Mouse (Mus musculus) C2C12 (cell line): ENCODE data around the gene A630095N17Rik. TPM values are rescaled to one million over a fixed set of nuclear protein-coding genes. Genes with fewer than 3 reads are reported as not detected.

Experiments
- H3K27me3 ChIP-seq: one replicate; pipeline ENCODE4 v1.6.1; 2011; ENCODE audit not compliant: control insufficient read depth, insufficient read depth, insufficient read length
- H3K36me3 ChIP-seq: one replicate; pipeline ENCODE4 v1.6.1; 2011; ENCODE audit not compliant: control insufficient read depth, insufficient read depth
- H3K4me3 ChIP-seq: one replicate; pipeline ENCODE4 v1.5.1; 2011; ENCODE audit warnings: mild to moderate bottlenecking, control low read depth; ENCODE audit not compliant: poor library complexity, insufficient read depth, severe bottlenecking
- H3K79me2 ChIP-seq: one replicate; pipeline ENCODE4 v1.6.1; 2011; ENCODE audit not compliant: control insufficient read depth, insufficient read depth
- H3K79me3 ChIP-seq: one replicate; pipeline ENCODE4 v1.6.1; 2011; ENCODE audit warnings: low read depth, control low read depth
- H3ac ChIP-seq: one replicate; pipeline ENCODE3; 2011; ENCODE audit warnings: low read depth; ENCODE audit not compliant: control insufficient read depth, insufficient read length
- CEBPB ChIP-seq: IDR thresholded peaks from one replicate; pipeline ENCODE4 v1.6.1; 2011; ENCODE audit warnings: low read depth, mild to moderate bottlenecking, control low read depth, moderate library complexity
- CTCF ChIP-seq: IDR thresholded peaks from one replicate; pipeline ENCODE4 v1.5.1; 2011; ENCODE audit not compliant: control insufficient read depth, insufficient read depth, insufficient read length
- FOSL1 ChIP-seq: IDR thresholded peaks from one replicate; pipeline ENCODE4 v1.8.0; 2011; ENCODE audit warnings: mild to moderate bottlenecking, low read length; ENCODE audit not compliant: poor library complexity, insufficient read depth, severe bottlenecking
- MAX ChIP-seq: IDR thresholded peaks from one replicate; pipeline ENCODE4 v1.6.1; 2011; ENCODE audit warnings: mild to moderate bottlenecking, control low read depth
- MYOD1 ChIP-seq: IDR thresholded peaks from one replicate; pipeline ENCODE4 v1.6.1; 2011; ENCODE audit warnings: low read depth; ENCODE audit not compliant: control insufficient read depth, insufficient read length
- MYOG ChIP-seq: IDR thresholded peaks from one replicate; pipeline ENCODE4 v1.6.1; 2011; ENCODE audit not compliant: control insufficient read depth, insufficient read length; ENCODE audit errors: extremely low read depth
- USF1 ChIP-seq: IDR thresholded peaks from one replicate; pipeline ENCODE4 v1.6.1; 2011; ENCODE audit warnings: low read depth, mild to moderate bottlenecking, control low read depth, moderate library complexity
- polyA plus RNA-seq: library from polyadenylated mRNA; unstranded; fragments of >200 nt; fragmentation: generic; extraction: Trizol; gene quantifications from one replicate; pipeline ENCODE4 v1.2.1, GENCODE M21; 2012; ENCODE audit warnings: missing spikeins

Gene A630095N17Rik
- polyA plus RNA-seq, 1 experiment: not detected

DNA sequence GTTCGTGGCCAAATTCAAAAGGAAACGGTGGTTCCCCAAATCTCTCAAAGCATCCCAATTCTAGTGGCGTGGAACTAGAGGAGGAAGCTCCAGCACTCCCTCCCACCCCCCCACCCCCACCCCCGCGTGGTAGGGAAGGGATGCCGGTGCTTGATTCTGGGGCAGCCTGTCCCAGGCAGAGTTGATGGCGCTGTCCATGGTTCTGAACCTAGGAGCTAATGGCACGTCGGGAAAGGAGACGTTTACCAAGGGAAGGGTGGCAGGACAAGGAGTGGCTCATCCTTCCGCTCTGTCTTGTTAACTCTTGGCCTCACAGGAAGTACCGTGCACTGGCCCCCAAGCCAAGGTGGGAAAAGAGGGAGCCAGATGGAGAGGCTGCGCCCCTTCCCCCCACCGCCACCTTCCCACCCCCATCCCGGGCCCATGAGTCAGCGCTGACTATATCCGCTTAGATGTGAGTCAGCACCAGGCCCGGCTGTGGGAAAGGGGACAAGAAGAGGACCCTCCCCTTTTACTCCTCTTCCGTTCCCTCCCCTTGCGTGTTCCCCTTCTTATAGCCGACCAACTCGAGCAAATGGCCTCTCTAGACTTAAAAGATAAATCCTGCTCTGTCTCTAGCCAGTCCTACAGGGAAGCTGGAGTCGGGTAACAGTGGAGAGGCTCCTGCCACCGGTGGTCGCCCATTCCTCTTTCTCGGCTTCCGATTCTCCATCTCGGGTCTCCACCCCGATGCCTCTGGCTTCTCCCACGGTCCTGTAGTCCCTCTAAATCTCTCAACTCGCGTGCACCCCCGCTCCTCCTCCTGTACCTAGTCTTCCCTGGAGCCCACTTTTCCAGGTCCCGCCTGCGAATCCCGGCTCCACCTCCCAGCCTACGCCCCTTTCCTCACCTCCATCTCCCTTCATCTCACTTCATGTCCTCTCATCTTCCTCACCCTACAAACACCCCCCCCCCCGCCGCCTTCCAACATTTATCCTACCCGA, 31.4 kb upstream of the A630095N17Rik start:
- TF ChIP-seq FOSL1: peak; percentile 42
- TF ChIP-seq MYOD1: no peak
- no peak for TF ChIP-seq CEBPB
- peak; percentile 56 for TF ChIP-seq MAX
- Histone ChIP-seq H3ac (peak overlapping the region; percentile 79), H3K27me3 (no peaks in the 10 kb centered on the region), H3K4me3 (peak overlapping the region; percentile 45), H3K79me3 (no peaks in the 10 kb centered on the region), H3K36me3 (no peaks in the 10 kb centered on the region), H3K79me2 (no peaks in the 10 kb centered on the region)

DNA sequence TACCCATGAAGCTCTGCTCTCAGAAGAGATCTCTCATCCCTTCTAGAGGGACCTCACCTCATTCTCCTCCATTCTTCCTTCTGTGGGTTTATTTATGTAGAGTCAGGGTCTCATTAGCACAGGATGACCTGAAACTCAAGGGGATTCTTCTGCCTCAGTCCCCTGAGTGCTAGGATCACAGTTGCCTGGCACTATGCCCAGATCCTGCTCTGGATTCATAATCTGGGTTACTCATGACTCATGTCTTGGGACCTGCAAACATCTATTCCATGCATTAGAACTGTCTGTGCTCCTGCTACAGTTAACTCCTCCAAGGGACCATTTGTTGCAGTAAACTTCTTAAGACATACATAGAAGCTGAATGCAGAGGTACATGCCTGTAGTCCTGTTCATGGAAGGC, 29.4 kb upstream of the A630095N17Rik start:
- H3K79me2 ChIP-seq: no peaks in the 10 kb centered on the region
- H3K79me3 ChIP-seq: no peaks in the 10 kb centered on the region
- H3K27me3 ChIP-seq: no peaks in the 10 kb centered on the region
- TF ChIP-seq USF1 (no peak), FOSL1 (no peak), MAX (no peak), CEBPB (no peak), CTCF (no peak), MYOD1 (no peak), MYOG (no peak)
- no peak overlapping the region for H3K4me3 ChIP-seq
- no peak overlapping the region for H3ac ChIP-seq
- H3K36me3 ChIP-seq: no peaks in the 10 kb centered on the region

DNA sequence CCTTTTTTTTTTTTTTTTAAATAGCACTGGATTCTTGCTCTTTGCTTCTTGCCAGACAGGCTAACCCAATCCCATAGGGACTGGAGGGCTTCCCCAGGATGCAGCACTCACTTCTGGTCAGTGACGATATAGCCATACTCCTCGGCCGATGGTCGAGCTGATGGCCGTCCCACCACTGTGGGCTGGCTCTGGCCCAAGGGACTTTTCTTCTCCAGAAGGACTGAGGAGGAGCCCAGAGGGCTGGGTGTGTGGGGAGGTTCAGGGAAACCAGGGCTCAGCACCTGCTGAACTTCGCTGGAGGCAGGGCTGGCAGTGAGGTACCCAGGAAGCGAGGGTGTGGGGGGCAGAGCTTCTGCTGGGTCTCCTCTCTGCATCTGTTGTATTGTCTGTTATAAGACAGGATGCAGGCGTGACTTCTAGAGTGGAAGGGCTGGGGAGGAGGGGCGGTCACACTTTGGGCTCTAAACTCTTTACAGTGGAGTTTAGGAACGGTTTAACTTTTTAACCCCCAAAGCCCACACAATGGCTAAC, 23.7 kb upstream of the A630095N17Rik start:
- no peak overlapping the region for H3K4me3 ChIP-seq
- H3ac ChIP-seq: no peak overlapping the region
- no peaks in the 10 kb centered on the region for H3K36me3 ChIP-seq
- TF ChIP-seq MYOG: no peak
- no peak for TF ChIP-seq MAX
- no peak for TF ChIP-seq CEBPB
- no peak for TF ChIP-seq FOSL1
- no peak for TF ChIP-seq CTCF
- TF ChIP-seq MYOD1: no peak
- no peak for TF ChIP-seq USF1
- no peaks in the 10 kb centered on the region for H3K79me2 ChIP-seq
- H3K79me3 ChIP-seq: no peaks in the 10 kb centered on the region
- no peaks in the 10 kb centered on the region for H3K27me3 ChIP-seq

DNA sequence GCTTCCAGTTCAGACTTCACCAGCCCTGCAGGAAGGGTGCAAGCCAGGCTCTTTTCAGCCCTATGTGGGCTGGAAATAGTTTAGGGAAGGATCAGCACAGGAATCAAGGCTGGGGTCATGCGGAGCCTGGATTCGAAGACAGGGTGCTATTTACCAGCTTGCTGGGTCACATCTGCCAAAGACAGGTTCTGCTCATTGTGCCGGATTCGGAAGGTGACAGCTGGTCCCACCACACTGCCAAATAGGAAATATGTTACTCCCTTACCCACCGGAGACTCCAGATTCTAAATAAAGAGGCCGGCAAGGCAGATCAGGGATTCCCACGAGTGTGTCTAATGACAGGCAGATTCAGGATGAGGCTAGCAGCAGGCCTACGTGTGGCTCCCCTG, 22.7 kb upstream of the A630095N17Rik start:
- no peak overlapping the region for H3K4me3 ChIP-seq
- no peak overlapping the region for H3ac ChIP-seq
- H3K79me2 ChIP-seq: no peaks in the 10 kb centered on the region
- no peaks in the 10 kb centered on the region for H3K36me3 ChIP-seq
- H3K27me3 ChIP-seq: no peaks in the 10 kb centered on the region
- no peaks in the 10 kb centered on the region for H3K79me3 ChIP-seq
- TF ChIP-seq MYOG (no peak), FOSL1 (no peak), MAX (no peak), CEBPB (no peak), CTCF (no peak), MYOD1 (no peak), USF1 (no peak)

DNA sequence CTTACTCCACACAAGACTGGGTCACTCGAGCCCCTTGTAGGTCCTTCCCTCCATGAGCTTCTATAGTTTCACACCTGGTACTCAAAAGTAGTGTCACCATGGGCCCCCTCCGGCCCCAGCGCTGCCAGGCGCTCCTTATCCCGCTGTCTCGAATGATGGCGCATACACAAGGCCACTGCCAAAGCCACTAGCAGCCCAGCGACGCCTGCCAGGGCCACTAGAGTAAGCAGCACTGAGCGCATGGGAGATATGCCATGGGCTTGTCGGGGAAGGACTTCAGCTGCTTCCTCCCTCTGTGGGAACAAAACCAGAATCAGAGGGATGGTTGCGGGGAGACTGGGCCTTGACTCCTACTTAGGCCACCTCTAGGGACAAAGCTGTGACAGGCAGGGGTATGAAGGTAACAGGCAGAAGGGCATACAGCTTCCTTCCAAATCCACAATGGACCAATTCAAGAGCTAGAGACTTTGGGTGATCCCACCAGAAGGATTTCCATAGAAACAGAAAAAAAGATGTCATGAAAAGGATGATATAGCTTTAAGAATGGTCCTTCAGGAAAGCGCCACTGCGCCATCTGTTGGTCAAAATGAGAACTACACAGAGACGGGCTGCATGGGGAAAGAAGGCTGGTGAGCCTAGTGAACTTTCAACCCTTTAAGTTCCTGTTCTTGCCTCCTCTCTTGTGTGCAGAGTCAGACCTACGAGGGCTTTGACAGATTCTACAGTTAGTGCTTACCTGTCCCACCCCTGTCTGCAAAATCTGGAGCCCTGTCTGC, 22.1 kb upstream of the A630095N17Rik start:
- Histone ChIP-seq H3ac (no peak overlapping the region), H3K79me2 (no peaks in the 10 kb centered on the region), H3K27me3 (no peaks in the 10 kb centered on the region), H3K79me3 (no peaks in the 10 kb centered on the region), H3K36me3 (no peaks in the 10 kb centered on the region), H3K4me3 (no peak overlapping the region)
- TF ChIP-seq FOSL1 (no peak), CTCF (peak; percentile 69)
